Mouse (Mus musculus): ENCODE results near the gene Tnnt3.

DNA sequence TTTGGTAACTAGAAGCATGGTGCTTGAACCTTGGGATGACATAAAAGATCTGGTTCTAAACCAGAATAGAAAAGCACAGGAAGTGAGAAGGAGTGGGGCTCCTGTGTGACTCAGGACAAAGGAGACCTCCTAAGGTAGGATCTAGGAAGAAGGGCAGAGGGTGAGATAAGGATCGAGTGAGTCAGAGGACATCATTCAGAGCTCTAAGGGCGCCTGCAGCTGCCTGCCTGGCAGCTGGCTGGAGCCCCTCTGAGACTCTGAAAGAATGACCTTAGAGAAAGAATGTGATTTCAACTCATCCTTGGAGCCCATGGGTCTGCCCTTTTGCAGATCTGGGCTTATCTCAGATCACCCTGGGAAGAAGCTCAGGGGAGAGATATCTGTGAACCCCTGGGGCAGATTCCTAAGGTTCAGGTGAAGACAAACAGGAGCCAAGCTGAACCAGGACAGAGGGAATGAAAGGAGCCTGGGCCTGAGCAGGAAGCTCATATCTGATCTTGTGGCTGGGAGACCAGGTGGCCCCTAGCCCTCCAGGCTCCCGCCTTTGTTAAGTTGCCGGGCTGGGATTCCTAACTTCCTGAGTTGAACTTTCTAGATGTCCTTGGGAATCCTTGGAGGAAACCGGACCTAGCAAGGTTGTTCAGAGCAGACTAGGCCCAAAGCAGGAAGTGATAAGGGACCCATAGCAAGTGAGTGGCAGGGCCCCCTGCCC, 530 bp downstream of the Tnnt3 start:
- TF ChIP-seq HCFC1 (IDR thresholded peaks at IDR 0.05; ENCODE audit: low read depth, low read length): no peak
- no peak for TF ChIP-seq CHD1 (IDR thresholded peaks at IDR 0.05; ENCODE audit: low read depth, low read length)
- no peak for TF ChIP-seq CTCF (conservative IDR thresholded peaks at IDR 0.05 in 1 of 2, IDR thresholded peaks at IDR 0.05 in 1 of 2; ENCODE audit: low read depth in 2 of 2, low read length in 2 of 2)
- TF ChIP-seq MAX (IDR thresholded peaks at IDR 0.05; ENCODE audit: low read length): no peak
- no peak for TF ChIP-seq ELF1 (IDR thresholded peaks at IDR 0.05; ENCODE audit: low read depth, low read length)
- TF ChIP-seq SMC3 (IDR thresholded peaks at IDR 0.05; ENCODE audit: low read depth, low read length): no peak
- TF ChIP-seq SIN3A (IDR thresholded peaks at IDR 0.05; ENCODE audit: low read length): no peak
- no peak for TF ChIP-seq CHD2 (IDR thresholded peaks at IDR 0.05; ENCODE audit: low read length)

Measured in CH12.LX (cell line).